Mouse (Mus musculus) natural killer cell, adult 2 months (primary cell): ENCODE data around the gene Gm49384.
"Not testable (repeated sequence)": the region's sequence is repeated elsewhere in the genome, so short reads cannot be mapped to it uniquely, and the experiment has no call there.

Experiments used
- DNase-seq, 2 experiments: peaks; one replicate each; pipeline ENCODE4 v3.0.0; 2022; ENCODE audit warnings: low spot score in 2 of 2

The Gm49384 gene

DNA sequence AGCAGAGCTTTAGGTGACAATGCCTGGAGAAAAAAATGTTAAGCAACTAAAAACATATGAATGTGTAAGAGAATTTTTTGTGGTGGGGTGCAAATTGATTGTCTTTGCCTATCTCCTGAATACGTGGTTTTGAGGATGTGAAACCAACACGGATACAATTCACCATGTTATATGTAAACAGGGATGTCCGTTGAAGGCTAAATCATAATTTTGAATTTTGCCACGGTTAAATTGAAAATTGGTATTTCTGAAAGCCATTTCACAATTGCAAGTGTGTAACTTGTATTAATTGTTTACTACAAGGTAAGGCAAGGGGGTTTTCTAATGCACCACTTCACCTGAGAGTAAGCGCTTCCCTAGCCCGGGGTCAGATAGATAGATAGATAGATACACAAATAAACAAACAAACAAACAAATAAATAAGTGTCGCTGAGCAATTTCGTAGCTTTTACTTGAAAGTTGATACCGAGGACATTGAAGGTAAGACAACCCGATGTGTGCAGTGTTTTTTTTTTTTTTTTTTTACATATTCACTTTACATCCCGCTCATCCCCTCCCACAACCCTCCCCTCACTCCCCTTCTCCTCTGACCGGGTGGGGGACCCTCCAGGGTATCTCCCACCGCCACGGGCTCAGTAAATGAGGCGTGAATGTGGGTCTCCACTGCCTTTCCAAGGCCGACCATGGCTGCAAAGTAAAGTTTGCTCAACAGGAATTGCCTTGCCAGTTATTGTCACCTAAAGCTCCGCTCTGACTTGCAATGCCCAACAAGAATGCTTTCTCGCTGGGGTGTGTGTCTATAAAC is 36.2 kb downstream of the Gm49384 start:
- no peak for DNase-seq

DNA sequence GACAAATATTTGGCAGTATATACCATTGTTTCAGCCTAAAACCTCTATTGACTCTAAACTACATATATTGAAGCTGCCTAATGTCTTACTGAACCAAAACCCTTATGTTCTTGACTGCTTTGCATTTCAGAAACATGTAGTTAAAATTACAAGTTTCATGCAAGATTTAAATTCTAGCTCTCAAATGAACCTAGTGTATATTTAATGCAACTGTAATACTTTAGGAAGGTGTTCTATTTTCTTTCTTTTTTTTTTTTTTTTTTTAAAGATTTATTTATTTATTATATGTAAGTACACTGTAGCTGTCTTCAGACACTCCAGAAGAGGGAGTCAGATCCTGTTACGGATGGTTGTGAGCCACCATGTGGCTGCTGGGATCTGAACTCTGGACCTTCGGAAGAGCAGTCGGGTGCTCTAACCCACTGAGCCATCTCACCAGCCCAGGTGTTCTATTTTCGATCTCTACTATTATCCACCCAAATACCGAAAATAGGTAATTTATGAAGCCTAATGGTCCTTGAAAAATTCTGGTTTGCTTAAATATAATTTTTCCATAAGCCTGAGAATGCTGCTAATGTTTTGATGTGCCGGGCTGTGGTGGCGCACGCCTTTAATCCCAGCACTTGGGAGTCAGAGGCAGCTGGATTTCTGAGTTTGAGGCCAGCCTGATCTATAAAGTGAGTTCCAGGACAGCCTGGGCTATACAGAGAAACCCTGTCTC is 37.0 kb downstream of the Gm49384 start:
- DNase-seq = not testable (repeated sequence)

- DNase-seq = no peak
Observed at GRCm38 (mm10) chr12:69164904-69165303, 39.2 kb downstream of the Gm49384 start.

- DNase-seq = not testable (repeated sequence)
Observed at GRCm38 (mm10) chr12:69163586-69163985, 40.5 kb downstream of the Gm49384 start.

DNA sequence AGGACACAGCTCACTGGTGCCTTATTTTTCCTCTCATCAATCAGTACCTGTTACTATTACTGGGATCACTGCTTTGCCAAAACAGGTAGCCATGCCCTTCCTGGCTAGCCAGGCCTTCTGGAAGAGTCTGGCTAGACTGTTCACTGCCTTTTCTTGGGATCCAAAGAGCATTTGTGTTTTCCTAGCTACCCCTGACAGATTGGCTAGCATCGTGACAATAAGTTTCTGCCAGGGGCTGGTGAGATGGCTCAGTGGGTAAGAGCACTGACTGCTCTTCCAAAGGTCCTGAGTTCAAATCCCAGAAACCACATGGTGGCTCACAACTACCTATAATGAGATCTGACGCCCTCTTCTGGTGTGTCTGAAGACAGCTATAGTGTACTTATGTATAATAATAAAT is 43.4 kb downstream of the Gm49384 start:
- not testable (repeated sequence) for DNase-seq

- DNase-seq = peak; percentile 5 to 47
Observed at GRCm38 (mm10) chr12:69159578-69159940, 44.5 kb downstream of the Gm49384 start.

- peak; percentile 96 to 97 for DNase-seq
Observed at GRCm38 (mm10) chr12:69158765-69159577, 45.1 kb downstream of the Gm49384 start, which contains the start of gene Rps29. Gene Rps29, minus strand, starts transcription at chr12:69159186.

DNA sequence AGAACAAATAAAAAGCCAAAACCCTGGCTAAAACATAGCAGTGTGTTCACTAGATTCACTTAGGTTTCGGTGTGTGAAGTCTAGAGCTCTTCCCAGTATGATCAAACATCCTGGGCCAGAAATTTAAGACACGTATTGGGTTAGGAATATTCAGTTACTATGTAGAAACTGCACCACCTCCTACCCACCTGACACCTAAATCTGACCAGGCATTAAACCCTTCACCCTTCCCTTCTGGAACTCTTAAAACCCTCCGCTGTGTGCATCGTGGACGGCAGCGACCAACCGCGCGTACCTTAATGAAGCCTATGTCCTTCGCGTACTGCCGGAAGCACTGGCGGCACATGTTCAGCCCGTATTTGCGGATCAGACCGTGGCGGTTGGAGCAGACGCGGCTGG is 45.7 kb downstream of the Gm49384 start:
- no peak for DNase-seq

- no peak for DNase-seq
Observed at GRCm38 (mm10) chr12:69157107-69157506, 47.0 kb downstream of the Gm49384 start.

GRCm38 (mm10) chr12:69156436-69156835 is 47.6 kb downstream of the Gm49384 start:
- DNase-seq = no peak

DNA sequence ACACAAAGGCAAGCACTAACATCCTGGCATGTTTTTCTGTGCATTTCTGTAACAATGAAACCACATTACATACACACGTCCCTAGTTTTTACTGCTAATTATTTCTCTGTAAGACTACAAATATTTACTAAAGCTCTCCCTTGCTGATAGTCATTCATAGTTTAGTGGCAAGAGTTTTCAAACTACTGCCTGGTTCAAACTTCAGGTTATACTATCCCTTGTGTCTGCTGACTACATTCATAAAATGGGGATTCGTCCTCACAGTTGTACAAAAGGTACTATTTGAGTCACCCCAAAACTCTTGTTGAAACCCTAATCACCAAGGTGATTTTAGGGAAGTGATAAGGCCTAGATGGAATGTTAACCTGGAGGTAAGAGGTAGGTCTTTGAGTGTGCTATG is 48.1 kb downstream of the Gm49384 start:
- DNase-seq = no peak

DNA sequence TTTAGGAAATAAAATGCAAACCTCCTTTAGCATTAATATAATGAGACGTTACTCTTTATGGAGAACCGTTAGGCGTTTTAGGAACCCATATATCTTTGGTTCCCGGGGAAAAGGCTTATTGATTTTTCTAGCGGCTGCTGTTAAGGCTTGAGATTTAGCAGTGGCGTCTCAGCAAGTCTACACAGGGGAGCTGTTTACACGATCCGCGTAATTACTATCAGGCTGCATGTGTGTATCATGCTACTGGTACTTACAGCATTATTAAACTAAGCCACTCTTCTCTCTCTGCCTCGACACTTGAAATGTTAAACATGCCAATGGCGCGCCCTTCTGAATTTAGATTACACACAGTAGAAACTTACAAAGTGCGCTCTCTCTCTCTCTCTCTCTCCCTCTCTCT is 54.0 kb downstream of the Gm49384 start:
- no peak for DNase-seq

- DNase-seq = no peak
Observed at GRCm38 (mm10) chr12:69147166-69147735, 56.8 kb downstream of the Gm49384 start.

GRCm38 (mm10) chr12:69143460-69143859 is 60.6 kb downstream of the Gm49384 start:
- no peak for DNase-seq

DNA sequence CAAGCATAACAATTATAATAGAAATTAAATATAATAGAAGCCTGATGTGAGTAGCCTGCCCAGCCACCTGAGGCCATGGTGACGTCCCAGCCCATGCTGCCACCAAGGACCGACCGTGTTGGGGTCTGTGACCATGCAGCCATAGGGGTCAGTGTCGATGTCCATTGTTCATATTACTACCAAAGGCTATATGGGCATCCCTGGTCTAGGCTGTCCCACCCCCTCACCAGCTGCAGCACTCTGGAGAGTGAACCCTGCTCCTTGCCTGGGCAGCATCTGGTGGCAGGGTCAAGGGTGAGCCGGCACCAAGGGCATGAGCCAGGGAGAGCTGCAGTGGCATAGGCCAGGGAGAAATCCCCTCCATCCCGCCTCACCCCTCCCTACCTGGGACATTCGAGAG is 64.2 kb downstream of the Gm49384 start:
- no peak for DNase-seq
